Mouse (Mus musculus): Measurements from ENCODE around the gene Entpd8.

- TF ChIP-seq CTCF (conservative IDR thresholded peaks at IDR 0.05; ENCODE audit: insufficient read depth, insufficient read length, low read depth, low read length) (no peak), POLR2A (IDR thresholded peaks at IDR 0.05; ENCODE audit: low read depth, low read length) (no peak)
These were observed 40.9 kb downstream of the Entpd8 start for GRCm38 (mm10) chr2:25120963-25121362.

Measured in kidney, adult 2 months (tissue).